Mouse (Mus musculus) heart, postnatal 0 days (tissue): ENCODE measurements around the gene Josd1. TPM values are rescaled to one million over a fixed set of nuclear protein-coding genes. Genes with fewer than 3 reads are reported as not detected.

Experiments
- ATAC-seq: fragments of 200-750 bp; cut with Nextera tagmentation; 2 replicates; pipeline ENCODE4 v1.8.0; 2017; ENCODE audit warnings: low read depth, moderate number of reproducible peaks, moderate library complexity; ENCODE audit not compliant: insufficient read depth
- DNase-seq: peaks from one replicate; pipeline ENCODE4 v3.0.0-alpha.2; 2016; ENCODE audit warnings: low spot score
- H3K27ac ChIP-seq: fragments of 300-500 bp; sonication (generic); 2 replicates; pipeline ENCODE4 v1.5.1; 2014; ENCODE audit warnings: low read depth, mild to moderate bottlenecking
- H3K27me3 ChIP-seq: fragments of 300-500 bp; sonication (generic); 2 replicates; pipeline ENCODE4 v1.6.1; 2014; ENCODE audit warnings: low read length, mixed read lengths; ENCODE audit not compliant: control insufficient read depth, insufficient read depth
- H3K36me3 ChIP-seq: fragments of 300-500 bp; sonication (generic); replicated peaks from 2 replicates; pipeline ENCODE4 v1.6.1; 2014; ENCODE audit warnings: low read length, mixed read lengths; ENCODE audit not compliant: control insufficient read depth, insufficient read depth
- H3K4me1 ChIP-seq: fragments of 300-500 bp; sonication (generic); 2 replicates; pipeline ENCODE4 v1.6.1; 2014; ENCODE audit warnings: antibody characterized with exemption; ENCODE audit not compliant: control insufficient read depth, insufficient read depth
- H3K4me2 ChIP-seq: fragments of 300-500 bp; sonication (generic); 2 replicates; pipeline ENCODE4 v1.6.1; 2014; ENCODE audit warnings: low read depth, mild to moderate bottlenecking, low read length, moderate library complexity
- H3K4me3 ChIP-seq: fragments of 300-500 bp; sonication (generic); 2 replicates; pipeline ENCODE4 v1.5.1; 2014; ENCODE audit warnings: low read depth, low read length
- H3K9ac ChIP-seq: fragments of 300-500 bp; sonication (generic); replicated peaks from 2 replicates; pipeline ENCODE4 v1.6.1; 2014; ENCODE audit warnings: low read depth, low read length, mixed read lengths
- H3K9me3 ChIP-seq: fragments of 300-500 bp; sonication (generic); replicated peaks from 2 replicates; pipeline ENCODE4 v1.6.1; 2016; ENCODE audit warnings: low read length; ENCODE audit not compliant: control insufficient read depth
- CTCF ChIP-seq: IDR thresholded peaks from 2 replicates; pipeline ENCODE4 v1.5.1; 2016; ENCODE audit warnings: antibody characterized with exemption, control low read depth, low read depth
- EP300 ChIP-seq: IDR thresholded peaks from 2 replicates; pipeline ENCODE4 v1.6.1; 2016; ENCODE audit warnings: antibody characterized with exemption, low read depth
- WGBS: fragments of 180-500 bp; shearing (Covaris S2); extraction: QIAGEN DNeasy Blood & Tissue Kit; methylation state at CpG from one replicate; pipeline ENCODE4 v1.1.7; 2014; 5-methylcytosine and 5-hydroxymethylcytosine counted together
- polyA plus RNA-seq: library from polyadenylated mRNA; unstranded; fragments of >200 nt; fragmentation: Nextera tagmentation; extraction: Ambion mirVana; gene quantifications from 2 replicates; pipeline ENCODE4 v1.2.1, GENCODE M21; 2015
- total RNA-seq: library from RNA; depleted of rRNA; stranded (reverse); fragments of >200 nt; gene quantifications from 2 replicates; pipeline ENCODE4 v1.2.3, GENCODE M21; 2014; ENCODE audit warnings: low replicate concordance

Gene Josd1
- total and polyA plus RNA-seq, 2 experiments from 2014 or later = 17.3 to 60.6 TPM

GRCm38 (mm10) chr15:79657837-79658530, 29.7 kb downstream of the Josd1 start:
- Histone ChIP-seq H3K4me2 (peak overlapping the region; percentile 94), H3K9ac (peak overlapping the region; percentile 58), H3K36me3 (peaks cover 6% of the 10 kb centered on the region; the same call in 1 of the 2 replicates), H3K27me3 (no peaks in the 10 kb centered on the region), H3K9me3 (no peaks in the 10 kb centered on the region), H3K4me3 (peak overlapping the region; percentile 79), H3K27ac (peak overlapping the region; percentile 82), H3K4me1 (peaks cover 9% of the 10 kb centered on the region)
- TF ChIP-seq EP300 (no peak), CTCF (peak; percentile 63)
- 2% methylated on average over 16 of the region's 16 CpGs for WGBS
- peak; percentile 25; the same call in 1 of the 2 replicates for ATAC-seq
- DNase-seq = peak; percentile 70

GRCm38 (mm10) chr15:79656451-79656850, 31.3 kb downstream of the Josd1 start:
- WGBS = 87% methylated on average over 14 of the region's 14 CpGs

GRCm38 (mm10) chr15:79651481-79651880, 36.2 kb downstream of the Josd1 start:
- ATAC-seq (no peak), DNase-seq (no peak)
- Histone ChIP-seq H3K9ac (no peak overlapping the region), H3K9me3 (no peaks in the 10 kb centered on the region), H3K27me3 (no peaks in the 10 kb centered on the region), H3K4me2 (no peak overlapping the region), H3K36me3 (0 out of 2 replicates have a peak, but pooled peaks cover 5% of the 10 kb centered on the region), H3K4me1 (no peaks in the 10 kb centered on the region), H3K27ac (no peak overlapping the region), H3K4me3 (no peak overlapping the region)
- TF ChIP-seq CTCF (peak; percentile 49), EP300 (no peak)
- WGBS = 76% methylated on average over 4 of the region's 4 CpGs

More at GRCm38 (mm10) chr15:79656451-79656850, 31.3 kb downstream of the Josd1 start:
- Histone ChIP-seq H3K27me3 (no peaks in the 10 kb centered on the region), H3K36me3 (no peaks in the 10 kb centered on the region; the same call in 1 of the 2 replicates), H3K4me3 (no peak overlapping the region), H3K4me2 (no peak overlapping the region), H3K27ac (no peak overlapping the region), H3K9me3 (no peaks in the 10 kb centered on the region), H3K4me1 (peaks cover 9% of the 10 kb centered on the region), H3K9ac (no peak overlapping the region)
- TF ChIP-seq EP300 (no peak), CTCF (no peak)
- ATAC-seq (no peak), DNase-seq (no peak)

- H3K36me3 ChIP-seq = 0 out of 2 replicates have a peak, but pooled peaks cover 5% of the 10 kb centered on the region
- no peak overlapping the region for H3K4me3 ChIP-seq
- no peaks in the 10 kb centered on the region for H3K4me1 ChIP-seq
- no peak overlapping the region for H3K9ac ChIP-seq
- H3K4me2 ChIP-seq = no peak overlapping the region
- no peak overlapping the region for H3K27ac ChIP-seq
- DNase-seq (no peak), ATAC-seq (no peak)
- no peaks in the 10 kb centered on the region for H3K9me3 ChIP-seq
- H3K27me3 ChIP-seq = no peaks in the 10 kb centered on the region
- TF ChIP-seq EP300 = no peak
- peak; percentile 65 for TF ChIP-seq CTCF
These were observed 37.1 kb downstream of the Josd1 start for GRCm38 (mm10) chr15:79650569-79650968.

- no peak for TF ChIP-seq EP300
- no peak for TF ChIP-seq CTCF
- Histone ChIP-seq H3K9me3 (no peaks in the 10 kb centered on the region), H3K9ac (no peak overlapping the region), H3K27ac (no peak overlapping the region), H3K4me3 (no peak overlapping the region), H3K27me3 (no peaks in the 10 kb centered on the region), H3K36me3 (0 out of 2 replicates have a peak, but pooled peaks cover 5% of the 10 kb centered on the region), H3K4me2 (no peak overlapping the region), H3K4me1 (no peaks in the 10 kb centered on the region)
- DNase-seq (no peak), ATAC-seq (no peak)
- 84% methylated on average over 12 of the region's 12 CpGs for WGBS
These were observed 39.6 kb downstream of the Josd1 start for GRCm38 (mm10) chr15:79648130-79648529.

- WGBS = 60% methylated on average over 2 of the region's 2 CpGs
- Histone ChIP-seq H3K9me3 (no peaks in the 10 kb centered on the region), H3K9ac (no peak overlapping the region), H3K4me1 (no peaks in the 10 kb centered on the region), H3K4me2 (no peak overlapping the region), H3K27ac (no peak overlapping the region), H3K27me3 (no peaks in the 10 kb centered on the region), H3K4me3 (no peak overlapping the region), H3K36me3 (0 out of 2 replicates have a peak, but pooled peaks cover 5% of the 10 kb centered on the region)
- no peak for DNase-seq
- ATAC-seq = no peak
- TF ChIP-seq EP300 (no peak), CTCF (no peak)
These were observed 42.2 kb downstream of the Josd1 start for GRCm38 (mm10) chr15:79645483-79645882.
